Mouse (Mus musculus) ovary, adult 18-20 months (tissue): ENCODE measurements around the gene 2310009B15Rik.

ENCODE experiments used
- DNase-seq: peaks from one replicate; pipeline ENCODE4 v3.0.0; 2022; ENCODE audit warnings: low spot score, mixed read lengths

The 2310009B15Rik gene

GRCm38 (mm10) chr1:138856101-138856950, at the start of gene 2310009B15Rik:
Gene 2310009B15Rik (minus strand): TSS chr1:138856852.
- peak; percentile 68 for DNase-seq

- no peak for DNase-seq
Measured at GRCm38 (mm10) chr1:138906256-138906655, 49.6 kb upstream of the 2310009B15Rik start.

GRCm38 (mm10) chr1:138905092-138905765, 48.6 kb upstream of the 2310009B15Rik start:
- no peak for DNase-seq

DNA sequence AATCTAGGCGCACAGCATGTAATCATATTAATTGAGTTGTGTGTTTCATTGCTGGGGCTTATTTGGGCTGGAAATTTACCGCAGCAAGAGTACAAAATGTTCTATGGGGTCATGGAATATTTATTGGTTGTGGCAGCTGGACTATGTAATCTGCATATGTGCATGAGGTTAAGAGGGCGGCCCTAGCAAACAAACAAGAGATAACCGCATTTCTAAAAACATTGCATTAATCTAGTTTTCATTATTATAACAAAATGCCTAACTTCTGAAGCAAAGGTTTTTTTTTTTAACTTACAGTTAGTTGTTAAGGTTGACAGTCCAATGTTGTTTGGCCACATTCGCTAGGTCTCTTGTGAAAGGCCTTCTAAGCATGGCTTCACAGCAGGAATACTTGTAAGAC, 47.2 kb upstream of the 2310009B15Rik start:
- no peak for DNase-seq

GRCm38 (mm10) chr1:138901431-138902117, 44.9 kb upstream of the 2310009B15Rik start:
- no peak for DNase-seq

DNA sequence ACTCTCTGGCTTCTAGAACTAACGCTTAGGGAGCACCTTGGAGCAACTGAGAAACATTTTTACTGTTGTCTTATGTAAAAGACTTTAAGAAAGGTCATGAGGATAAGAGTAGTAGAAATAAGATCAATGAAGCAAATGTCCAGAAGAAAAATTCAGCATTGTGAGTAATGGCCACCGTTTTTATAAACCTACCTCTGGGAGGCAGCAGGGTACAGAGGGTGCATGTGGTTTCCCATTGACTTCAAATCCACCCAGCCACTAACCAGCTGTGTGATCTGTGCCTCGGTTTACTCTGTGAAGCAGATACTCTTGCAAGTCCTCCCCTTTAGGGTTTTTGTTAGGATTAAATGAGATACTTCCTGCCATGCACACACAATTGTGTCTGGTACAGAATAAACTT, 39.4 kb upstream of the 2310009B15Rik start:
- no peak for DNase-seq

DNA sequence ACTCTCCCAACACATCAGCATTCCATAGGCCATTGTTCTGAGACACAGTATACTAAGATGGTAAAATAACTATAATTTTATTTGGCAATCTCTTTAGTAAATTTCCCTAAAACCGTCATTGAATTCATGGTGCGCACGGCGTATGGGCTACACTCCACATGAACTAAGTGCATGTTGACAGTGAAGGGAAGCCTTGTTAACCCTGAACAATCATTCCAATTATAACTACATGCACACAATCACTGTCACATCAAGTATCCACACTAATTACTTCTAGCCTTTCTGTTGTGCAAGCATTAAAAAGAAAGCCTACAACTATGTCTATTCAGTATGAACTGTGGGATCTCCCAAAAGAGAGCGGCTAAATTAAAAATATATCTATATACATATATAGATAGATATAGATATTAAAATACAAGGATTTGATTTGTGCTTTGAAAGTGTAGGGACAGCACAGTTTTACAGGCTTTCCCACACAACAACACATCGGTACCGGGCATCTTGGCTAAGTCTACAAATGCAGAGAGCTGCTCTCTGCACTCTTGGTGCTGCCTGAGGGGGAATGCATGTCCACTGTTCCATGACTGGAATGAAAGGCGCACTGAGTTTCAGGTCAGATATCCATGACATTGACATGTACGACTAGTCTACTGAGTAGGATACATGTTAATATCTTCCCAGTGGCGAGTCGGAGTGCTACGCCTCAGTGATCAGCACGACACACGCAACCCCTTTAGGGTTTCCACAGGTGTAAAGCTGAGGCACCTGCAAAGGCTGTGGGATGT, 21.0 kb upstream of the 2310009B15Rik start:
- no peak for DNase-seq

DNA sequence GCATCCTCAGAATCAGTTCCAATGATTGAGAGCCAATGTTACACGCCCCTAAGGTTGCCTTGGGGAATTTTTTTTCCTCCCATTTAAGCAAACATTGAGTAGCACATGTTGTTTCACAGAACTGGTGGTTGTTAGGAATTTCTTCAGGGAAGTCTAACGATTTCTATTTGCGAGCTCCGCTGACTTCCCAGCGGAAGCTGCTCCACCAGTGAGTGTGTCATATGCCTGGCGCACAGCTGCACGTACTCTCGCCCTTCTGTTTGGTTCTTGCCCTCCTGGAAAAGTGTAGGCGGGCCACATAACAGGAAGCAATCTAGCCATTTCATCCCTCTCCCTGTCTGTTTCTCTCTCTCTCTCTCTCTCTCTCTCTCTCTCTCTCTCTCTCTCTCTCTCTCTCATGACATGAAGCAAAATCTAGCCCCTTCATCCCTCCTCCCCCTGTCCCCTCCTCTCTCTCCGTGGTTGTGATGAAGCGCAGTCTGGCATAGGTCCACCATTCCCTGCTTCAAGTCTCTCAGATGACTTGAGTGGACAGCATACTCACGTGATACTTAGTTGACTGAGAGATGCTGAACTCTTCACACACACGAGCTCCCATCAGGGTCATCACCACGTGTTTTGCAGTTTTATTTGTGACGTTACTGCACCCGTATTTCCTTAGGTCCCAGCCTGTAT, 19.9 kb upstream of the 2310009B15Rik start:
- DNase-seq = no peak

GRCm38 (mm10) chr1:138850823-138851222, 5.8 kb downstream of the 2310009B15Rik start:
- no peak for DNase-seq

DNA sequence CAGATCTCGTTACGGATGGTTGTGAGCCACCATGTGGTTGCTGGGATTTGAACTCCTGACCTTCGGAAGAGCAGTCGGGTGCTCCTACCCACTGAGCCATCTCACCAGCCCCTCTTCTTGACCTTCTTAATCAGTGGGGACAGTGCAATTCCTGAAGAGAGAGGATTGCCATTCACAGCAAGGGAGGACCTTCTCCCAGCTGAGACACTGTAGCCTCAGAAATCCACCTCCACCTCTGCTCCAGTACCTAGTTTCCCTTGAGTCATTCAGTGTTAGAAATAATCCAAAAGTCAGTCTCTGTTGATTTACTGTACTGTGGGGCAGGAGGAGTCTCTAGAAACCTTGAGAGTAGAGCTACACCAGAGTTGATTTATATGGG, 6.5 kb downstream of the 2310009B15Rik start:
- no peak for DNase-seq

GRCm38 (mm10) chr1:138849531-138850160, 7.0 kb downstream of the 2310009B15Rik start:
- no peak for DNase-seq

DNA sequence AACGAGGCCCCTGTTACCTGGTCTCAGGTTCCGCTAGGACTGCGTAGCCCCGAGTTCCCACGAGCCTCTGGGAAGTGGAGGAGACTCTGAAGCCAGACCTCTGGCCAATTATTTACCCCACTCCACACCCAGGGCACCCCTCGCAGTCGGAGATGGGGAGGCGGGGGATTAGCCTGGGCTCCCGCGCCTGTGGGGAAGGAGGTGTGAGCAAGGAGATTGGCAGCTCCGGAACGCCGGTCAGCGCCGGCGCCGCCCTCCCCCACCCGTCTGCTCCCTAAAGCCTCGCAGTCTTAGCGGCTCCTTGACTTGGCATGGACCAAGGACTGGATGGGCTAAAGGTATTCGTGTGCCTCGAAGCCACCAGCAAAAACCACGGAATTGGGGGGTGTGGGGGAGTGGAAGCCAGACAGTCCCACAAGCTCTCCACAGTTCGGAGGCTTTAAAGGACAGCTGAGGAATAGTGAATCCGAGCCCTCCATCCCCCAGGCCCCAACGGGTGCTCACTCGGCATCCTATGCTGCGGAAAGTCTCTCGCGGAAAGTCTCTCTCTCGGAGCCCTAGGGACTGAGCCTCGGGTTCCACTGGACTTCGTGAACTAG, 8.0 kb downstream of the 2310009B15Rik start, which contains the start of gene Lhx9:
Lhx9 (minus strand) TSS at position 67 of the 599 bp plus-strand sequence.
- DNase-seq = no peak

DNA sequence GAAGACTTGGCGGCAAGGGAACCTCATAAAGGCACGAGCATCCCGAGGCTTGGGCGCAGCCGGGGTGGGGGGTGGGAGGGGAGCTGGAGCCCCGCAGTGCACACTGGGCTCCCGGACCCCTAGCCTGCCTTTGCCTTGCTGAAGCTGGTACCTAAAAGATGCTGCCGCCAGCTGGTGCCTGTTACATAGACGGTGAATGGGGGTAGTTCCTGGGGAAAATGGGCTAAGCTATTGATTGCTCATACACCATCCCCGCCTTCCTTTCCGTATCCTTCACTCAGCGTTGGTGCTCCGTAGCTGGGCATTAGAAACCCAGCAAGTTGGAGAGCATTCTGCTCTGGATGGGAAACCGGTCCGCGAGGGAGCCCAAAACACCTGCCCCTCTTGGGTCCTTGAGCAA, 8.6 kb downstream of the 2310009B15Rik start:
- DNase-seq = no peak

DNA sequence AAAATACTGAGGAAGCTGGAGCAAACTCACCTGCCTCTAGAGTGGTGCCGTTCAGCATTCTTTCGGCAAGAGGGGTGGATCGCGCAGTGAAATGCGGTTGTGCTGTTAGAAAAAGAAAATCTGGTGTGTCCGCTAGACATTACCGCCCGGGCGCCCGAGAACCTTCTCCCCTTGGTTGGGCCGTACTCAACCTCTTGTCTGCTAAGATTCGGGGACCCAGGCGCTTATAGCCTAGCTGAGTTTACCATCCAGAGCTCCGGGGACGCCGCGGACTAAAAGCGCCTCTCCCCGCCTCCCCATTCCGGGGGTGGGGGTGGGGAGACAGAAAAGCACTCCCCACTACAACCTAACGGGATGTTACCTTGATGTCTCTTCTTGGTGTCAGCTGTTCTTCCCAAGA, 9.5 kb downstream of the 2310009B15Rik start:
- no peak for DNase-seq

GRCm38 (mm10) chr1:138846581-138846980, 10.1 kb downstream of the 2310009B15Rik start:
- DNase-seq = no peak

- DNase-seq = no peak
Measured at GRCm38 (mm10) chr1:138846131-138846530, 10.5 kb downstream of the 2310009B15Rik start.

DNA sequence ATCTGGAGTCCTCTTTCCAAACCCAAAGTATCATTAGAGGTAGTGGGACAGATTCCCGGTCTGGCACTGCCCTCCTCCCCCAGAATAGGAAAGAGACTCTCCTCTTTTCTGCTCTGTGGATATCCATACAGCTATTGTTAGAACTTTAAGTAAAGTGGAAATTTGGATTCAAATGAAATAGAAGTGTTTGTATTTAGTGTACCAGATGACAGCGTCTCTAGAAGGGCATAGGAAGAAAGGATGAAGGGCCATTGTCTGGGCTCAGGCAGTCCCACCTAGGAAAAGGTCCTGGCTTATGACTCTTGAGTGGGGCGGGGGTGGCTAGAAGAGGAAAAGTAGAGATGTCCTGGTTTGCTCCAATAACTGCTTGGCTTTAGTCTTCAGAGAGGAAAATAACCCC, 11.2 kb downstream of the 2310009B15Rik start:
- no peak for DNase-seq

- no peak for DNase-seq
Measured at GRCm38 (mm10) chr1:138844166-138844565, 12.5 kb downstream of the 2310009B15Rik start.

- DNase-seq = no peak
Measured at GRCm38 (mm10) chr1:138843361-138844091, 13.1 kb downstream of the 2310009B15Rik start.

- DNase-seq = no peak
Measured at GRCm38 (mm10) chr1:138842756-138843155, 13.9 kb downstream of the 2310009B15Rik start.
